Mouse (Mus musculus): ENCODE measurements around the gene Mea1.

DNA sequence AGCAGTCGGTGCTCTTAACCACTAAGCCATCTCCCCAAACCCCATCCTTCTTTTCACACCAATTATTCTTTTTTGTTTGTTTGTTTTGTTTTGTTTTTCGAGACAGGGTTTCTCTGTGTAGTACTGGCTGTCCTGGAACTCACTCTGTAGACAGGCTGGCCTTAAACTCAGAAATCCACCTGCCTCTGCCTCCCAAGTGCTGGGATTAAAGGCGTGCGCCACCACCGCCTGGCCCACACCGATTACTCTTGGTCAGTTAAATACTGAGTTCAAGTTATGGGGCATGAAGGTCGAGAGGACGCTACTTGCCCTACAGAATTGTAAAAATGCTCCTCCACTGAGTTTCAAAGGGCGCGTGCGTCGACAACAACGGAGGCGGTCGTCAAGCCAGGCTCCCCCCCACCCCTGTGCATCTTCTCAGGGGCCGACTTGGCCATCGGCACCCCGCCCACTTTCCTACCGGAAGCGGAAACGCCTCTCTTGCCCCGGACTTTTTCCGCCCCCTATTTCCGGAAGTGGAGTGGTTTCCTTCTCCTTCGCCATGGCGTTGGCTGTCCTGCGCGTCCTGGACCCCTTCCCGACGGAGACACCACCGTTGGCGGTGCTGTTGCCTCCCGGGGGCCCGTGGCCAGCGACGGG, 32.5 kb downstream of the Mea1 start, which contains the start of gene Pex6:
- TF ChIP-seq GATA1 (IDR thresholded peaks at IDR 0.05; ENCODE audit: borderline replicate concordance, low read length), result no peak
- peak; percentile 94 for TF ChIP-seq FLI1 (IDR thresholded peaks at IDR 0.05; ENCODE audit: low read length)

Measured in megakaryocyte, embryonic 14.5 days (primary cell).